Mouse (Mus musculus) thymus, postnatal 10 days (tissue): ENCODE results near the gene Syn2.
"Not testable (repeated sequence)": the region's sequence is repeated elsewhere in the genome, so short reads cannot be mapped to it uniquely, and the experiment has no call there.

Experiments used
- DNase-seq, 2 experiments: peaks; one replicate each; pipeline ENCODE4 v3.0.0; 2021; ENCODE audit warnings: low spot score in 2 of 2

The Syn2 gene

DNA sequence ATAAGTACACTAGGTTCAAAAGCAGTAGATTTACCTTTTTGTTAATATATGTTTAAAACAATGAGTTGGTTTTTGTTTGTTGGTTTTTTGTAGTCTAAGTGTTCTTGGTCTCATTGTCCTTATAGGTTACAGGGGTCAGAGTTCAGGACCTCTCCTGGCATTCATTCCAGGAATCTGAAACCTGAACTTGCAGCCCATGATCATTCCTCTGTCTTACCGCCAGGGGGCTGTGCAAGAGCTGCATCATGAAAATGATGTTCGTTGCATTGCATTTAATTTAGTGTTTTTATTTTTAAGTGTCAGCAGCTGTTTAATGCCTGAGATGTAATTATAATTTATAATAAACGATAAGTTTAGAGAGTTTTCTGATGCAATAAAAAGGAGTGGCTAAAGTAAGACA is 40.1 kb downstream of the Syn2 start:
- DNase-seq: peak in 1 of 2 experiments; percentile 7

DNA sequence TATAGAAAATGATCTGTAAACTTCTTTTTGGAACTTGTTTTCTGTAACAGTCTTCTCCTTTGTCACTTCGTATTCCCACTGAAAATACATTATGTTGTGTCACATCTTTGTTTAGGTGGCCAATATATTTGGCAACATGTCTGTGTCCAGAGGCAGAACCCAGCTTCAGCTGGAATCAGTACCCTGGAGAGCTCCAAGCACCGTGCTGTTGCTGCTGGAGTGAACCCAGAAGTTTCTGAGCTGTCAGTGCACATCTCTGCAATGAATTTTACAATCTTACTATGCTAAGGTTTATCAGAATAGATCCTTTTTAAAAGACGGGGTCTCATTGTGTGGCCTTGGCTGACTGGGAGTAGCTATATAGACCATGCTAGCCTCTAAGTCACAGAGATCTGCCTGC is 44.1 kb downstream of the Syn2 start:
- peak in 1 of 2 experiments; percentile 19 for DNase-seq

DNA sequence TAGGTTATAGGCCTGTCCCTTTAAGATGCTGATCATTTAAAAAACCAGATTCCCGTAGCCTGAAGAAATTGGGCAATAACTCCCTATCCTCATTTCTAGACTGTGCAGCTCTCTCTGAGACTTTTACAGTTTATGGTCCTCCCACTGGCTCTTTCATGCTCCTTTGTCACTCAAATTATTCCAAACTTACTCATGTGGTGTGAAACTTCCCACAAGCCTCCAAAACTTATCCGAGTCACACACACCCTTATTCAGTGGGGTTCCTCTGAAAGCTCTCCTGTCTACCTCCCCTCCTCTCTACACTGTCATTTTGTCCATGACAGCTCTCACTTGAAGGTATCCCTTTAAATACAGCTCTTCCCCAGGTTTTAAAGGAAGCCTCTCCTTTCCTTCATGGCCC is 46.4 kb downstream of the Syn2 start:
- no peak for DNase-seq

DNA sequence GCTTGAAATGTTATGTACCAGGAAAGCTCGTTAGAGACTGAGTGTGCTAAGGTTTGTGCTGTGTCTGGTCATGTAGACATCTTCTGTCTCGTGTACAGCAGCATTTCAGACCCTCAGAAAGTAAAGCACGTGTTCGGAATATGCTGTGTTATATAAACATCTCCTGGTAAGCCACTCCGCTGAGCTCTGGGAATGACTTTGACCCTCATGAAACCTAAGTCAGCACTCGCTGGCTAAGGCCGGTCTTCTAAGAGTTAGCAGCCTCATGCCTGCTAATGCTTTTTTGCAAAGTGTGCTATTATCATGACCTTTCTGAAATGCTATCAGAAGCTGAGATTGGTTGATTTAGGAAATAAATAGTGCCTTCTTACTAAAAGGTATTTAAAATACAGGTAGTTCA is 56.4 kb downstream of the Syn2 start:
- DNase-seq: no peak

DNA sequence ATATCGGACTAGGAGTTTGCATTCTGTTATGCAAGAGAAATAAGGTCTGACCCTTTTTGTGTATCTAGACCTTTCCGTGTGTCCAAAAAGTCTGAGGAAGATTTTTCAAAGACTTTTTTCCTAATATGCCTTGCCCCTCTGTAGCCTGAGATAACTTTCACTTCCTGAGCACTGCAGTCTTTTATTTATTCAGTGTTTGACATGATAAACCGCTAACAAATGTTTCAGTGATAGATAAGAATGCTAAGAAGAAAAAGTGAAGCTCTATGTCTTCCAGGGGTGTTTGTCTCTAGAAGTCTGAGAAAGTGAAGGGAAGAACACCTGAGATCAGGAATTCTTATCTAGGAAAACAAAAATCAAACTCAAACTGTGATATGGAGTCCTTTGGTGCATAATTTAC is 66.1 kb downstream of the Syn2 start:
- DNase-seq: no peak

DNA sequence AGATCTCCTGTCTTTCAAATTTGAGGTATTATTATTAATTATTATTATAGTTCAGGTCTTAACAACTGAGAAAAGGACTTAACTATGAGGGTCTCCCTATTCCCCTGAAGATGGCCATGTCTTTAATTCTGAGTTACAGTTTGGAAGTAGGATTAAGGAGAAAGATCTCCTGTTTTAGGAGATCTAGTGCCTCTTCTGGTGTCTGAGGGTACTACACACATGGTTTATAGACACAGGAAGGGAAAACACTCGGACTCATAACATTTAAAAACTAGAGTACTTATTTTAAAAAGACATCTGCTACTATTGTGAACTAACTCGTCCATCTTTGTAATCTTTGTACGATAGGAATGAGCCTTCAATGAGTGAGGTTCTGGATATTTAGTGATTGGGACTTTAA is 68.3 kb downstream of the Syn2 start:
- no peak for DNase-seq

DNA sequence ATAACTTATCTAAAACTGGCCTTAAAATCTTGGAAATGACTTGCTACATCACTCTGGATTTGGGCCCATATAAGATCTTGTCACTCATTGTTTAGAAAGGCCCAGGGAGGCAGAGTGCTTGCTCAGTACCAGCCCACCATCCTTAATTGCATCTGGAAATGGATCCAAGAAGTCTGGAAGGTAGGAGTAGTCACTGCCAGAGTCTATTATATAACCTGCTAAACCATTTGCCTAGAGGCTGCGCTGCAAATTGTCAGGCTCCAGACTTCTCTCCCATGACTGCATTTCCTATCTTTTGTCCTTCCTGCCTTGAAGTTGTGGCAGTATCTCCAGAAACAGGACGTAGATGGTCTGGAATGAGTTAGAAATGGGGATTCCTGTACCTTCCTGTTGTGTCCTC is 75.5 kb downstream of the Syn2 start:
- no peak for DNase-seq

DNA sequence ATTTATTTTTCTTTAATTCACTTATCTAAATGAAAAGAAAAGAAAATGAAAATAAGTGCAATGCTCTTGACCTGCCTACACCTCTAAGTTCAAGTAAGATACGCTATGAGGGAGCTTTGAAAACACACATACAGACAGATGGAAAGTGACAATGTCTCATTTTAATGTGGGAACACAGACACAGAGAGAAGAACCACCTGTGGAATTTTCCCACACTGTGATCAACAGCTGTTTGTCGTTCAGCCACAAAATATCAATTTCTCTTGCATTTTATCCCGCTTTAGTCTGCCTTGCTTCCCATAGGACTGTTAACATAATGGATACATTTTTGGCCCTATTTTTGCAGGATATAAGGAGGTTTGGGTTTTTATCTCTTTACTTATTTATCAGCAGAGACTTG is 76.1 kb downstream of the Syn2 start:
- no peak for DNase-seq

DNA sequence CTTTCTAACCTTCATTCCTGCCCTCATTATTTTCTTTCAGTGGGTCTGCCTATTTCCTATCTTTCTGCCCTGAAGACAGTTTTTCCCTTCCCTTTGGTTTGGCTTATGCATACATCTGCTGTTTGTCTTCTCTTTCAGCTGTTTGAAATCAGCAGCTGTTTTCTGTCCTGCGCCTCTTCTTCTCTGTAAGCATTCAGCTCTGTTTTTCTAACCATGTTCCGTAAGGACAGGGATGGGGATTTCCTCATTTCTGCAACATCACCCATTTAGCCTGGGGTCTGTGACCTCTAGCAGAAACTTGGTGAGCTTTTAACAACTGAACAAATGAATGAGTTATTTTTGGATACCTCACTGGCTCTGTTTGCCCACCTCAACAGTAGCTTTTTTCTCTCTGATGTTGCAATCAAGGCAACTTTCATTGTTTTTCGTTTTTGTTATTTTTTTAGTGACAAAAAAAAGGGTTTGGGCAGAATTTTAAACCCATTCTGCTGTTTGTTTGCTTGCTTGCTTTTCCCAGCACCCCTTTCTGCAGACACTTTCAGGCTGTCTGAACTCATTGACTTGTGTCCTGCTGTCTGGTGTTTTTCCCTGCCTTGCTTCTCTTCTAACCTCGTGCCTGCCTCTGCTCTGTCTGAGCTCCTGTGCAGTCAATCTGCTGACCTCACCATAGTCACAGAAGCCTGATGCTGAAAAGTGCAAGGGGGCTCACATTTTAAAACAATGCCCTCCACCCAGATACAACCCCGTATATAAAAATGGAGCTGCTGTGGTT is 77.6 kb downstream of the Syn2 start:
- no peak for DNase-seq

DNA sequence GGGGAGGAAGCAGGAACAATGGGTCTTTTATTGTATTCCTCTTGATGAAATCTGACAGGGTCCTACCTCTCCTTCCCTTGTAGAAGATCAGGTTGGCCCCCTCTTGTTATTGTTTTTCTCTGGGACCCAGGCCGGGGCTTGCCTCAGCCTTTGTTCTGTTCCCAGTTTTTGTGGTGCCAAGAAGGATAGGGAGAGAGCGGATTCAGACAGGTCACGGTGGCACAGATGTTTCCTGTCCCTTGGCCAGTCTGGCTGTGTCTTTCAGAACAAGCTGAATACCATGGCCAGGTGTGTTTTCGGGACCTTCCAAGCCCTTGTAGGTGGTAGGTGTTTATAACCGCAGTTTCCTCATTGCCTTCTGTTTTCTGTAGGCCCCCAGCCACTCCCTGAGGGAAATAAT is 78.4 kb downstream of the Syn2 start:
- no peak for DNase-seq

DNA sequence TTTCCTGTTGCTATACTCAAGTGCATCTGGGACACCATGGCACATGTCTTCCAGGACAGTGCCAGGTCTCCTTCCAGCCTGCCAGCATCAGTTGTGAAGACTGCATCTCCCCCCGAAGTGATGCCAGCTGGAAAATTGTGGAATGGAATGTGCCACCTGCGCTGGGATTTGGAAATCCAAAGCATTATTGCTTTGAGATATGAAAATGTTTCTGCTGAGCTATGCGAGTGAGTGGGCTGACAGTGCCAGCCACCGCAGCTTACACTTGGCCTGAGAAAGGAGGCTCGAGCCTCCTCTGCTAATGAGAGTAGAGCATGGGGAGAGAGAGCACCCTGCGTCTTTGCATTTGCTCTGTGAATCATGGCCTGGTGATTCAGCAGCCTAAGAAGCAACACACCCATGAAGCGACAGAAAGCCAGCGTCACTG is 86.5 kb downstream of the Syn2 start:
- DNase-seq: no peak

DNA sequence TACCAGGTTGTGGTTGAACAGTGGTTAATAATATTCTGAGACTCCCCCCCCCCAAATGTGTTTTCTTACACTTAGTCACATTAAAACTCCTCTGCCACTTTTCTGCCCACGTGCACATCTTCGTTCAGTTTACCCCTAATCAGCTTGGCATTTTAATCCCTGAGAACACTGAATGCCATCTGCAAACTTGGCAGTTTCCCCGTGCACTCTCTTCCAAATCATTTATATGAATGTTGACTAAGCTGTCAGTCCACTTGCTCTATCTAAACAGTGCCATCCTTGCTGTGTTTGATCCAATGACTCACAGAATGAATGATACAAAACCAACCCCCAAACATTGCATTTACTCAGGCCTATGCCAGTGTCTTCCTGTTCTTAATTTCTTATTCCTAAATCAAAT is 90.8 kb downstream of the Syn2 start:
- DNase-seq: no peak

DNA sequence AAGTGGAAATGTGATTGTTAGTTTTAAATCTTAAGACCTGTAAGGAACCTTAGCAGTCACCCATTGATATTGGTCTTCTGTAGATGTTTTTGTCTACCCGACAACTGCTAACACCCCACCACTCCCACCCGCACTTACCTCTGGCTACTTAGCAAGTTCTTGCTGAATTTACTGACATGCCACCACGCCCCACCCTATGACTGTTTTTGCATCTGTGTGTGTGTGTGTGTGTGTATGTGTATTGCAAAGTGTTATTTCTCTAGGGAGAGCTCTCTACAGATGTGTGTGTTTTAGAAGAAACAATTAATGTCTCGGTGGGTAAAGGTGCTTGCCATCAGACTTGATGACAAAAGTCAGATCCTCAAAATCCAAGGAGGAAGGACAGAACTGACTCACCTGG is 92.3 kb downstream of the Syn2 start, which contains the start of gene Gm17482:
Gm17482 (plus strand) TSS at position 301 of the 400 bp plus-strand sequence.
- DNase-seq: no peak

DNA sequence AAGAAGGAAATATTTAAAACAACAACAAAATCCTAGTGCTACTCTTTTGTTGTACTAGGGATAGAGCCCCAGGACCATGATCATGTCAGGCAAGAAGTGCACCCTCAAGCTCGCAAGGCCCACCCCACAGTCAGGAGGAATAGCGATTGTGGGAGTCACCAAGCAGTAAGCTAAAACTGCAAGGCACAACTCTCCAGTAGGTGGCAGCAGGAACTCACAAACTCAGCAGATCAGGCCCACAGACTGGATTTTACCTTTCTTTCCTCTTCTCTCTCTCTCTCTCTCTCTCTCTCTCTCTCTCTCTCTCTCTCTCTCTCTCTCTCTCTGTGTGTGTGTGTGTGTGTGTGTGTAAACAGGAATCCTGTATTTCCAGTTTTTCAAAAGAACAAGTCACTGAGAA is 92.8 kb downstream of the Syn2 start:
- DNase-seq: peak; percentile 25 to 72

DNA sequence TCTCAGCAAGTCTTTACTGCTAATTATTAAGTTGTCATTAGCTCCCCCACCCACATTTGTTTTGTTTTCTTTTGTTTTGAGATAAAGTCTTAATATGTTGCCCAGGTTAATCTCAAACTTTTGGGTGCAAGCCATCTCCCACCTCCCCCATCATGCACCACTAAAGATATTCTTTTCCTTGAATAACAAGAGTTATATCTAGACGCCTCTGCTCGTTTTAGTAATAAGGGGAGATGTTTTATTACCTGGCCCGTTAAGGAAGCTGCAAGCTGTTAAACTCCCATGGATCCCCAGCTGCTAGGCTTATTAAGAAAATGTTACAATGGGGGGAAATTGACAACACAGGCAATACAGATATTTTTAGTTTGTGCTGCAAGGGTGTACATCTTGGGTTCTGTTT is 95.9 kb downstream of the Syn2 start:
- DNase-seq: no peak

DNA sequence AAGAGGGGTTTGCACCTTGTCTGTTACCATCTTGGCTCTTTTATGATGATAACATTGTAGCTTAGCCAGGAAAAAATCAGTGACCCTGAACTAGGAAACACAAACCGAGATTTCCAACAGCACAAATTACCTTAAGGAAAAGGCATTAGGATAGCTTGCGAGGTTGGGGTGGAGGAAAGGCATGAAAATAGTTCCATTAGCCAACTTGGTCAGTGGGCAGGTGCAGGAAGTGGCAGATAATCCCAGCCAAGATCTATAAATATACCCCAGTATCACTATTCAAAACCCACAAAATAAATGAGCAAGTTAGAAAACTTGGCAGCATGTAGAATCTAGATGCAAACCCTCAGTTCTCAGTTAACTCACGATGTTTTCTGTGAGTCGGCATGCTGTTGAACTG is 97.1 kb downstream of the Syn2 start:
- DNase-seq: no peak

DNA sequence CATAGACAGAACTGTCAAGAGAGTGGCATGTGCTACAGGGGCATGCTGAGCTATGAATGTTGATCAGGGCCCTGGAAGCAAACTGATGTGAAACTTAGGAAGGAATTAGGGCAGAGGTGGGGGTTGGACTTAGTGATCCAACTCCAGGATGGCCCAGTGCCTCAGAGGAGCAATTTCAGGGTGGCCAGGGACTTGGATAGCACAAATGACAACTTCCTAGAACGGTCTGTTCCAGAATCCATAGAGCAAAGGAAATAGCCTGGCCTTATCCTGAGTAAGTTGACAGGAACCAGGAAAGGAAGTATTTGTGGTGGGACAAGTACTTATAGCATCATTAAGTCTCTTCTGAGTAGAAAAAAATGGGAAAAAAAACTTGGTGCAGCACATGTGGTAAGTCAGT is 97.9 kb downstream of the Syn2 start:
- DNase-seq: no peak

DNA sequence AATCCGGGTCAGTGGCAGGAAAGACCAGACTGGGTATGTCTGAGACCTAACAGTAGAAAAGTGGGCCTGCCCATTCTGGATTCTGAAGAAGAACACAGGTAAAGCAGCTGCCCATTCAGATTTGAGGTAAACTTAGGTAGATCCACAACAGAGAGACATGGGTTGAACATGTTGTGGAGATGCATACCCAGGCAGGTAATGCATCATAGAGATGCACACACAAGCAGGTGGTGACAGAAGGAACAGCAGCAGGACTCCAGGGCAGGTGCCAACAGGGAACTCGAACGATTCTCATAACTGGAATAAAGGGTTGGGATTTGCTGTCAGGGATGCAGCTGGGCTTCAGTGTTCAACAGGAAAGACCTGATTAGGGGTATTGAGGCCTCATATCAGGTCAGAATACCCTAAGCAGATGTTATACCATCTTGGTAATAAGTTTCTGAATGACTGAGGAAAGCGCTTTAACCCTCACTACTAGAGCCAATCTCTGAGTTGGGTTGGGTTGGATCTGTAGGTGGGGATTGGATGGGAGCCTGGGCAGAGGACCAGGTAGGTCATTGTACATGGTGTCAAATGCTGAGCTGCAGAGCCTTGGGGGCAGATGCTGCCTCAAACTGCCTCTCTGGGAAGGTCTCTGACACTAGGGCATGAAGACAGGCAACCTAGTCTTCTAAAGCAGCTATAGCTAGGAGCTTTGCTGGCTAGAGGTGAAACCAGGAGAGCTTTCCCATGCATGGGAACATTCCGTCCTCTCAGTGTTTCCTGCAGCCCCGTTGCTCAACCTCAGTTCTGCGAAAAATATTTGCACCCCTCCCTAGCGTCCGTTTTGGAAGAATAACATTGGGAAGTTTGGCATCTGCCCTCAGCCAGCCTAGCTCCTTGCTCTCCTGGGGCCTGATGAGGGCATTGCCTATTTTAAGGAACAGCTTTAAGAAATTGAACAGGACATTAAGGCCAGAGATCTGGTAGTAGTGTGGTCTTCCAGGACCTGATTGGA is 103.6 kb downstream of the Syn2 start:
- no peak for DNase-seq

DNA sequence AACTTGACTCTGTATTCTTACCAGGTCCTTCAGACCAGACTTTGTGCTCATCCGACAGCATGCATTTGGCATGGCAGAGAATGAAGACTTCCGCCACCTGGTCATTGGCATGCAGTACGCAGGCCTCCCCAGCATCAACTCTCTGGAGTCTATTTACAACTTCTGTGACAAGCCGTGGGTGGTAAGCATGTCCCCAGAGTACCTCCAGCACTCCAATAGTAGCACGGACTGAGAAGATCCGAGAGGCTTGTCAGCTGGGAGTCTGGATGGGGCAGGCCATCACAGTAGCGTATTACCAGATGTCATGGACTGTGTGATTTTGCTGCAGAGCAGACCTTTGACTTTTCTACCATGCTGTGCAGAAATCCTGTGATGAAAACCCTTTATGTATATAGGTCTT is 104.6 kb downstream of the Syn2 start:
- DNase-seq: no peak

DNA sequence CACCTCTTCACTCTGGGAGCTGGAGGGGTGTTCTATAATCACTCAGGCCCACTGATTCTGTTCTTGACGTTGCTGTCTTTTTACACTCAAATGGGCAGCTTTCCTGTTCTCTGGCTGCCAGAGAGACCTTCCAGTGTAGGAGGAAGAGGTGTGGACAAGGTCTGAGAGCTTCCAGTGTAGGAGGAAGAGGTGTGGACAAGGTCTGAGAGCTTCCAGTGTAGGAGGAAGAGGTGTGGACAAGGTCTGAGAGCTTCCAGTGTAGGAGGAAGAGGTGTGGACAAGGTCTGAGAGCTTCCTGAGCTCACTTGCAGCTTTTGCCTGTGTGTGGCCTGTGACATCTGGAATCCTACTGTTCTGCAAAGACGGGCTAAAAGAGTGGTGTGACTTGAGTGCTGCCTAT is 105.7 kb downstream of the Syn2 start:
- not testable (repeated sequence) for DNase-seq

DNA sequence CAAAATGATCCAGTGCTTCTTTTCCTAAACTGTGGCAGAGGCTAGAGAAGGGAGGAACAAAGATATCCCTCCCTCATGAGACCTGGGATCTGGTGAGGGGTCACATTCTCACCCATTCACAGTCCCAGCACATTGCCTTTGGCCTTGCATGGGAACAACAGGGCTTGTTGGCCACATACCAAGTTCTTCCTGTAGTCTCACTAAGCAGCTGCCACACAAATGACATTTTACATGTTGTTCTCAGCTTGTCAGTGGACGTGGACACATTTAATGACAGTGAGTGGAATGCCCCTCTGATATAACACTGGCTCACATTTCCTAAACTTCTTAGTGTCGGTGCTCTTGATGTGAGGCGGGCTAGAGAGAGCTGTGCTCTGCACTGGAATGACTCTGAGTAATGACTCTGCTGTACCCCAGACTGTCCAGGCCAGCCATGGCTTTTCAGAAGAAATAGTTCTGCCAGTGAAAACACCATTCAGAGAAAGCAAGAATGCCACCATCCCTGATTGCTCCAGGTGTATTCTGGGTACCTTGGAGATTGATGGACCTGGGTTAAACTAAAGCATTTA is 106.5 kb downstream of the Syn2 start:
- DNase-seq: no peak

DNA sequence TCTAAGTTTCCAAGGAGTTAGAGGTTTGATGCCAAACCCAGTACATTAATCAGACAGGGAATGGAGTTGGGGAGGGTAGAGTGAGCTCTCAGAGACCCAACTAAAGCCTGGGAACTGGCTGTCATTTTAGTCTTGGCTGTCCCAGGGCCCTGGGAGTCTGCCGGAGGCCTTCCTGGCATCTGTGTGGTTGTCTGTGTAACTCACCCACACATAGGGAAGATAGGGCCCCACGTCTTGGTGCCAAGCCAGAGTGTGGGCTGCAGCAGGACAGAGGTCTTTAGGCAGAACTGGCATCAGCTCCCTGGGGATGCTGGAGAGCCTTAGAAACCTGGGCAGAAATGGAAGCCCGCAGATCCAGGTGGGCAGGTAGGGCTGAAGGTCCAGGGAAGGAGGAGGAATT is 107.2 kb downstream of the Syn2 start:
- no peak for DNase-seq

DNA sequence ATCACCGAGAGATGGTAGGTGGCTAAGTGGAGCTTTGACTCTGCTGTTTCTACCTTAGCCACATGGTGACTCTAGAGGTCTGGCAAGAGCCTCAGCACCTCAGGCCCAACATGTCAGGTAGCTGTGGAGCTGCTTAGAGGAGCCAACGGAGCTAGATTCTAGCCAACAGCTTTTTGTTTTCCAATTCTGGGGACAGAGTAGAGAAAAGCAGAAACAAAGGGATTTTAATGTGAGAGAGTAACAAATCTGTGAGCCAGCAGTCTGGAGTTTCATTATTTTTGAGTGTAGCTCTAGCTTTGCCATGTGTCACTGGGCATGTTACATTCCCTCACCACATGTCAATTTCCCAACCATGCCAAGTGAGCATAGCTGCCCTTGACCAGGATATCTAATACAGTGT is 109.5 kb downstream of the Syn2 start:
- no peak for DNase-seq
